8 mouse cellular contexts compared by ENCODE assay signal in the genomic region with DNA sequence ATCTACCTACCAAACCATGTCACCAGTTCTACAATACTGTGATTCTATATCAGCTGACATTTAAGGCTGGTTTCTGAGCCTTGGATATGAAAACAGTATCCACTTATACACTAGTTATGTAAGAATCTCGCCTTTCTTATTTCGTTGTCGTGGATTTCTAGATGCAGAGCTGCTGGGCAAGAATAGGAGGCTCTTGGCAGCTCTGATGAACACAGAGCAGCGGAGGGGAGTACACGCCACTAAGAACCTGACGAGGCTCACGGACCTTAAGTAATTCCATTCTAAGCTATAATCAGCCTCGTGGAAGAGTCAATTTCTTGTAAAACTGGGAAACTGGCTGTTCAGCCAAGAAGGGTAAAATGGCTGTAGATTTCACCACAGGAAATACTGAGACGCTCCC.
"Had no signal": no experiment of that assay in that cellular context is flagged by ENCODE, and none has a peak within 500 bp of the region (broad histone marks: within the 10 kb centered on the region; RNA-seq: fewer than 3 reads in every experiment).

No protein-coding gene starts in this region.

- DNase-seq: kidney, adult 2 months; kidney, postnatal 25 days; layer of hippocampus, adult 9-11 months; liver, postnatal 0 days; lung, embryonic 14.5 days; right cerebral cortex, postnatal 14 days; spleen, adult 18-20 months; thymus, postnatal 25 days had no signal
